Mouse (Mus musculus): ENCODE results near the gene Loxl1.

GRCm38 (mm10) chr9:58272068-58272541, 40.9 kb downstream of the Loxl1 start:
- TF ChIP-seq CTCF (IDR thresholded peaks at IDR 0.05; ENCODE audit: low read depth): no peak
- no peak for TF ChIP-seq EP300 (IDR thresholded peaks at IDR 0.05; ENCODE audit: low read depth)

Measured in liver, embryonic 14.5 days (tissue).